Mouse (Mus musculus) heart, postnatal 0 days (tissue): ENCODE data around the gene Lemd1. TPM values are rescaled to one million over a fixed set of nuclear protein-coding genes. Genes with fewer than 3 reads are reported as not detected.

Source experiments
- ATAC-seq: fragments of 200-750 bp; cut with Nextera tagmentation; 2 replicates; pipeline ENCODE4 v1.8.0; 2017; ENCODE audit warnings: low read depth, moderate number of reproducible peaks, moderate library complexity; ENCODE audit not compliant: insufficient read depth
- DNase-seq: peaks from one replicate; pipeline ENCODE4 v3.0.0-alpha.2; 2016; ENCODE audit warnings: low spot score
- H3K27ac ChIP-seq: fragments of 300-500 bp; sonication (generic); 2 replicates; pipeline ENCODE4 v1.5.1; 2014; ENCODE audit warnings: low read depth, mild to moderate bottlenecking
- H3K27me3 ChIP-seq: fragments of 300-500 bp; sonication (generic); 2 replicates; pipeline ENCODE4 v1.6.1; 2014; ENCODE audit warnings: low read length, mixed read lengths; ENCODE audit not compliant: control insufficient read depth, insufficient read depth
- H3K36me3 ChIP-seq: fragments of 300-500 bp; sonication (generic); replicated peaks from 2 replicates; pipeline ENCODE4 v1.6.1; 2014; ENCODE audit warnings: low read length, mixed read lengths; ENCODE audit not compliant: control insufficient read depth, insufficient read depth
- H3K4me1 ChIP-seq: fragments of 300-500 bp; sonication (generic); 2 replicates; pipeline ENCODE4 v1.6.1; 2014; ENCODE audit warnings: antibody characterized with exemption; ENCODE audit not compliant: control insufficient read depth, insufficient read depth
- H3K4me2 ChIP-seq: fragments of 300-500 bp; sonication (generic); 2 replicates; pipeline ENCODE4 v1.6.1; 2014; ENCODE audit warnings: low read depth, mild to moderate bottlenecking, low read length, moderate library complexity
- H3K4me3 ChIP-seq: fragments of 300-500 bp; sonication (generic); 2 replicates; pipeline ENCODE4 v1.5.1; 2014; ENCODE audit warnings: low read depth, low read length
- H3K9ac ChIP-seq: fragments of 300-500 bp; sonication (generic); replicated peaks from 2 replicates; pipeline ENCODE4 v1.6.1; 2014; ENCODE audit warnings: low read depth, low read length, mixed read lengths
- H3K9me3 ChIP-seq: fragments of 300-500 bp; sonication (generic); replicated peaks from 2 replicates; pipeline ENCODE4 v1.6.1; 2016; ENCODE audit warnings: low read length; ENCODE audit not compliant: control insufficient read depth
- CTCF ChIP-seq: IDR thresholded peaks from 2 replicates; pipeline ENCODE4 v1.5.1; 2016; ENCODE audit warnings: antibody characterized with exemption, control low read depth, low read depth
- EP300 ChIP-seq: IDR thresholded peaks from 2 replicates; pipeline ENCODE4 v1.6.1; 2016; ENCODE audit warnings: antibody characterized with exemption, low read depth
- WGBS: fragments of 180-500 bp; shearing (Covaris S2); extraction: QIAGEN DNeasy Blood & Tissue Kit; methylation state at CpG from one replicate; pipeline ENCODE4 v1.1.7; 2014; 5-methylcytosine and 5-hydroxymethylcytosine counted together
- polyA plus RNA-seq: library from polyadenylated mRNA; unstranded; fragments of >200 nt; fragmentation: Nextera tagmentation; extraction: Ambion mirVana; gene quantifications from 2 replicates; pipeline ENCODE4 v1.2.1, GENCODE M21; 2015
- total RNA-seq: library from RNA; depleted of rRNA; stranded (reverse); fragments of >200 nt; gene quantifications from 2 replicates; pipeline ENCODE4 v1.2.3, GENCODE M21; 2014; ENCODE audit warnings: low replicate concordance

Lemd1 gene
- total and polyA plus RNA-seq, 2 experiments from 2014 or later, result not detected

DNA sequence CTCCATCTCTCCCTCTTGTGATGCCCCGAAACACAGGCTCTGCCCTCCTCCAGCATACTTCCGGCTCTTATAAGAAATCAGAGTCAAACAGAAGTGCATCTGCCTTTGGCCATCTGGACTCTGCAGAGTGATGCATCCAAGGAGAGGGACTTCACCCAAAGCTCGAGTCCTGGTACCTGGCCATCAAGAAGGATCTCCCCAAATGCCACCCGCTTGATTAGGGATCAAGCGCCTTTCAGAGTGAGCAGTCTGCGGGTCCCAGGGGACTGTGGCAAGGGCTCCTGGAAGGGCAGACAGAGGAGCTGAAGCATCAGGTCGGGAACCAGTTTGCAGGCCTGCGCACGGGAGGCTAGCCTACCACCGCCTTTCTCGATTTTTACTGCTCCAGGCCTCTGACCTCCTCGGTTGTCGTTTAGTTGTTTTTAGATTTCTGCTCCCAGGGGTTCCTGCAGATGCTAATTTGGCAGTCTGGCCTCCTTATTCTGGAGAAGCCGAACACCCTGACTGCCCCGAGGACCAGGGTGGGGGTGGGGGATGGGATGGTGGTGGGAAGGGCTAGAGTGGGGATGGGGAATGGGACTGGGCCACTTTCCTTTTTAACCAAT, 38.0 kb upstream of the Lemd1 start:
- Histone ChIP-seq H3K4me1 (no peaks in the 10 kb centered on the region), H3K4me3 (no peak overlapping the region)

GRCm38 (mm10) chr1:132153691-132154090, 37.5 kb upstream of the Lemd1 start:
- Histone ChIP-seq H3K27me3 (peaks cover 11% of the 10 kb centered on the region; the same call in 1 of the 2 replicates), H3K4me1 (no peaks in the 10 kb centered on the region), H3K9me3 (no peaks in the 10 kb centered on the region), H3K4me2 (no peak overlapping the region), H3K9ac (no peak overlapping the region), H3K4me3 (no peak overlapping the region), H3K36me3 (no peaks in the 10 kb centered on the region), H3K27ac (no peak overlapping the region)
- WGBS, result 24% methylated on average over 8 of the region's 8 CpGs
- no peak for ATAC-seq
- no peak for DNase-seq
- TF ChIP-seq CTCF, result no peak
- TF ChIP-seq EP300, result no peak

More for the DNA sequence above, 38.0 kb upstream of the Lemd1 start:
- H3K9me3 ChIP-seq, result no peaks in the 10 kb centered on the region
- ATAC-seq (no peak), DNase-seq (no peak)
- H3K4me2 ChIP-seq, result no peak overlapping the region
- H3K9ac ChIP-seq, result no peak overlapping the region
- 69% methylated on average over 15 of the region's 15 CpGs for WGBS
- no peaks in the 10 kb centered on the region for H3K36me3 ChIP-seq
- H3K27me3 ChIP-seq, result peaks cover 8% of the 10 kb centered on the region; the same call in 1 of the 2 replicates
- no peak overlapping the region for H3K27ac ChIP-seq
- no peak for TF ChIP-seq EP300
- no peak for TF ChIP-seq CTCF

DNA sequence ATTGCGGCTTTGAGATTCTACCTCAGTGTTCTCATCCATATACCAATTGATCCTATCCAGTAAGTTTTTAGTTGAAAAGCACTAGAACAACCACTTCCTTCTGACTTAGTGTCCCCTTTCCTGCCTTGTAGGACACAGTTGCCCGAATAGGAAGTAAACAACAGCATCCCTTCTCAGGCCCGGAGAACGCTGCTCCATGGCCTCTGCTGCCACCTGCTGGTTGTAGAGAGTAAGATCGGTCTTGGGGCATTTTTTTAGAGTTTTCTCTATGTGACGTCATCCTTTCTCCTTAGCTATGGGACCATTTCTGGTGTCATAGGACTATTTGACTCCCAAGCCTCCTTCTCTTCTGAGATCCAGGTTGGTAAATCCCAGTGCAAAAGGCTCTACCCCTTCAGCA, 35.5 kb upstream of the Lemd1 start:
- peak; percentile 39; the same call in 1 of the 2 replicates for ATAC-seq
- DNase-seq, result peak; percentile 93
- WGBS, result 14% methylated on average over 6 of the region's 6 CpGs
- Histone ChIP-seq H3K4me1 (no peaks in the 10 kb centered on the region), H3K4me3 (no peak overlapping the region), H3K27ac (no peak overlapping the region), H3K9me3 (no peaks in the 10 kb centered on the region), H3K9ac (no peak overlapping the region), H3K4me2 (no peak overlapping the region), H3K36me3 (no peaks in the 10 kb centered on the region), H3K27me3 (peaks cover 19% of the 10 kb centered on the region)
- no peak for TF ChIP-seq EP300
- peak; percentile 95 for TF ChIP-seq CTCF

GRCm38 (mm10) chr1:132157016-132157781, 34.0 kb upstream of the Lemd1 start:
- Histone ChIP-seq H3K9me3 (no peaks in the 10 kb centered on the region), H3K27me3 (peaks cover 19% of the 10 kb centered on the region), H3K36me3 (no peaks in the 10 kb centered on the region), H3K4me1 (no peaks in the 10 kb centered on the region), H3K9ac (no peak overlapping the region), H3K4me2 (no peak overlapping the region), H3K27ac (no peak overlapping the region), H3K4me3 (no peak overlapping the region)
- ATAC-seq, result peak; percentile 51; the same call in 1 of the 2 replicates
- WGBS, result 17% methylated on average over 14 of the region's 14 CpGs
- no peak for TF ChIP-seq EP300
- peak; percentile 97 for TF ChIP-seq CTCF
- peak; percentile 62 for DNase-seq

DNA sequence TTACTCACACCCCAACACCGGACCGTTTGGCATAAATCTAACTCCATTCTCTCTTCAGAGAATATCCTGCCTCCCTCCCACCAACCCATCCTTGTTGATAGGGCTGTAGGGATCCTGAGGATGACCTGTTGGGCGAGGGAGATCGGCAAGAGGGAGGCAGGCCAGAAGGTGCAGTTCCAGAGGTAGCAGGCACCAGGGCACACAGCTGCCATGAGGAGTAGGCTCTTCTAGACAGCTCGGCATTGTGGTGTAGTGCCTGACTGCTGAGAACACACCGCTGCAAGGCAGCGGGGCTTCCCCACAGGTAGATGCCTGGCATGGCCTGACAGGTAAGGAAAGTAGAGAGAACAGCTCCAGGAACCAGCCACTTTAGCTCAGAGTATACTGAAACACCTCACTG, 33.4 kb upstream of the Lemd1 start:
- Histone ChIP-seq H3K27ac (no peak overlapping the region), H3K27me3 (peaks cover 19% of the 10 kb centered on the region), H3K9ac (no peak overlapping the region), H3K9me3 (no peaks in the 10 kb centered on the region), H3K4me2 (no peak overlapping the region), H3K36me3 (no peaks in the 10 kb centered on the region), H3K4me1 (no peaks in the 10 kb centered on the region), H3K4me3 (no peak overlapping the region)
- ATAC-seq (no peak), DNase-seq (no peak)
- TF ChIP-seq CTCF (no peak), EP300 (no peak)
- WGBS, result 31% methylated on average over 7 of the region's 7 CpGs
